Mouse (Mus musculus) stomach, embryonic 14.5 days (tissue): ENCODE data around the gene Ccndbp1. TPM values are rescaled to one million over a fixed set of nuclear protein-coding genes. Genes with fewer than 3 reads are reported as not detected.

Source experiments
- ATAC-seq: fragments of 200-750 bp; cut with Nextera tagmentation; 2 replicates; pipeline ENCODE4 v1.8.0; 2017; ENCODE audit warnings: low read depth, moderate TSS enrichment; ENCODE audit not compliant: insufficient number of reproducible peaks, insufficient read depth, low FRiP score
- H3K27ac ChIP-seq: fragments of 300-500 bp; sonication (generic); 2 replicates; pipeline ENCODE4 v1.5.1; 2014; ENCODE audit warnings: mild to moderate bottlenecking, low read length, moderate library complexity, mixed read lengths
- H3K27me3 ChIP-seq: fragments of 300-500 bp; sonication (generic); 2 replicates; pipeline ENCODE4 v1.6.1; 2014; ENCODE audit warnings: low read length, control low read depth, mixed read lengths; ENCODE audit not compliant: control insufficient read depth, insufficient read depth
- H3K36me3 ChIP-seq: fragments of 300-500 bp; sonication (generic); 2 replicates; pipeline ENCODE4 v1.6.1; 2014; ENCODE audit warnings: mild to moderate bottlenecking, control low read depth, low read length, moderate library complexity, mixed read lengths; ENCODE audit not compliant: control insufficient read depth, insufficient read depth
- H3K4me1 ChIP-seq: fragments of 300-500 bp; sonication (generic); 2 replicates; pipeline ENCODE4 v1.6.1; 2014; ENCODE audit warnings: low read length, control low read depth, mixed read lengths; ENCODE audit not compliant: control insufficient read depth, insufficient read depth
- H3K4me2 ChIP-seq: fragments of 300-500 bp; sonication (generic); replicated peaks from 2 replicates; pipeline ENCODE4 v1.6.1; 2014; ENCODE audit warnings: low read depth, low read length, control low read depth
- H3K4me3 ChIP-seq: fragments of 300-500 bp; sonication (generic); 2 replicates; pipeline ENCODE4 v1.5.1; 2014; ENCODE audit warnings: low read depth, low read length, control low read depth
- H3K9ac ChIP-seq: fragments of 300-500 bp; sonication (generic); replicated peaks from 2 replicates; pipeline ENCODE4 v1.6.1; 2014; ENCODE audit warnings: low read depth, mild to moderate bottlenecking, control low read depth, low read length, moderate library complexity, mixed read lengths
- H3K9me3 ChIP-seq: fragments of 300-500 bp; sonication (generic); 2 replicates; pipeline ENCODE4 v1.6.1; 2016; ENCODE audit warnings: low read depth, low read length, control low read depth; ENCODE audit not compliant: control insufficient read depth
- WGBS: fragments of 180-500 bp; shearing (Covaris S2); extraction: QIAGEN DNeasy Blood & Tissue Kit; methylation state at CpG from one replicate; pipeline ENCODE4 v1.1.7; 2014; 5-methylcytosine and 5-hydroxymethylcytosine counted together
- polyA plus RNA-seq: library from polyadenylated mRNA; unstranded; fragments of >200 nt; fragmentation: Nextera tagmentation; extraction: Ambion mirVana; gene quantifications from 2 replicates; pipeline ENCODE4 v1.2.1, GENCODE M21; 2014

The Ccndbp1 gene
- polyA plus RNA-seq: 37.2 and 41.8 TPM in 2 replicates

DNA sequence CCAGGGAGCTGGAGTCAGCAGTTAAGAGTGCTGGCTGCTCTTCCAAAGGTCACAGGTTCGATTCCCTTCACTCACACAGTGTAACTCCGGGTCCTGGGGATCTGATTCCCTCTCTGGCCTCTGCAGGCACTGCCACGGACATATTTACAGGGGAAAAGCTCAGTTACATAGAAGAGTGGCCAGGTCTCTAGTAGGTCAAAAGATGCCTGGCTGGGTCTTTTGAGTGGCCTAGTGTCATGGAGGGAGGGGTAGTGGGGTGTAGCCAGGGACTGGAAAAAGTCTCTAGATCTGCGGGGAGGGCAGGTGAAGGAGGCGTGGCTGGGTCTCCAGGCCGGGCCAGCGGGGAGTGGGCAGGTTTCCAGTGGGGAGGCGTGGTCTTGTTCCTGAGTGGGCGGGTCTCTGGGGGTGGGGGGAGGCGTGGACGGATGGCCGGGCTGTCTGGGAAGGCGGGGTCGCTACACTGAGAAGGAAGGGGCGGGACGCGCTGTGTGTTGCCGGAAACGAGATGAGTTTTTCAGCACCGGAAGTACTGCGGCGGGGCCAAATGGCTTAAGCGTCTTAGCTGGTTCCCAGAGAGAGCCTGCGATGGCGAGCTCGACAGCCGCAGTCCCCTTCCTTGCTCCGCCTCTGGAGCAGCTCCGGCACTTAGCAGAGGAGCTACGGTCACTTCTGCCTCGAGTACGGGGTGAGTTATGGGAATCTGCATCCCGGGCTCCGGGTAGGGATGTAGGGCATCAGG, at the start of gene Ccndbp1:
TSS of gene Ccndbp1 (plus strand) at position 479 of the 739 bp plus-strand sequence.
- peak; percentile 96 for ATAC-seq
- H3K4me2 ChIP-seq: peak within 1 kb of the TSS; percentile 80
- no peaks in the 10 kb centered on the region for H3K27me3 ChIP-seq
- 3% methylated on average over 34 of the region's 34 CpGs for WGBS
- peak within 1 kb of the TSS; percentile 78 for H3K4me3 ChIP-seq
- H3K27ac ChIP-seq: no peak within 1 kb of the TSS
- H3K4me1 ChIP-seq: peaks cover 6% of the 10 kb centered on the region; the same call in 1 of the 2 replicates
- no peaks in the 10 kb centered on the region for H3K9me3 ChIP-seq
- H3K9ac ChIP-seq: peak within 1 kb of the TSS; percentile 59
- H3K36me3 ChIP-seq: peaks cover 4% of the 10 kb centered on the region; the same call in 1 of the 2 replicates

DNA sequence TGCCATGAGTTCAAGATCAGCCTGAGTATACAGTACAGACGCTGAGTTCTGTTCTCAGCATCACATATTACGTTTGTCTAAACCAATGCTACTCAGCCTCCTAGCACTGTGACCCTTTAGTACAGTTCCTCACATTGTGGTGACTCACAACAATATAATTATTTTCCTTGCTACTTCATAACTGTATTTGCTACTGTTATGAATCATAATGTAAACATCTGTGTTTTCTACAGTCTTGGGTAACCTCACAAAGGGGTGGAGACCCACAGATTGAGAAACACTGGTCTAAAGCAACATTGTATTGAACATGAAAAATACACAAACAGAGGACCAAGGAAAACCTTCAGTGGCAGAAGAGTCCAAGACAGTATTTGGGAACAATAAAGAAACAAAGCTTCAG, 48.8 kb upstream of the Ccndbp1 start:
- 92% methylated on average over 2 of the region's 2 CpGs for WGBS
- no peaks in the 10 kb centered on the region for H3K27me3 ChIP-seq
- no peak overlapping the region for H3K4me3 ChIP-seq
- no peak overlapping the region for H3K4me2 ChIP-seq
- H3K27ac ChIP-seq: no peak overlapping the region
- ATAC-seq: no peak
- H3K9ac ChIP-seq: no peak overlapping the region
- peaks cover 8% of the 10 kb centered on the region; the same call in 1 of the 2 replicates for H3K36me3 ChIP-seq
- H3K9me3 ChIP-seq: no peaks in the 10 kb centered on the region
- H3K4me1 ChIP-seq: no peaks in the 10 kb centered on the region

DNA sequence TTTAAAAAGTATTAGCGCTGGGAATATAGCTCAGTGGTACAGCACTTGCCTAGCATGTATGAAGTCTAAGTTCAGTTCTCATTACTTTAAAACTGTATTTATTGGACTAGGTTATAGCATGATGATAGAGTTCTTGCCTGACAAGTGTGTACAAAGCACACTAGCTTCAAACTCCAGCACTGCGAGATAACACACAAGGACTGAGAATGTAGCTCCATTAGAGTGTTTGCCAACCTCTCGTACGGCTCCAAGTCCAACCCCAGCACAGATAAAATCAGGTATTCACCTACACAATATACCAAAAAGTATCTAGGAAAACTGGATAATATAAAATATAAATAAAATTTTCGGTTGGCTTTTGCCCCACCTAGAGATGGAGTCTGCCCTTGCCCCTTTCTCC, 48.4 kb upstream of the Ccndbp1 start:
- Histone ChIP-seq H3K4me2 (no peak overlapping the region), H3K27me3 (no peaks in the 10 kb centered on the region), H3K9me3 (no peaks in the 10 kb centered on the region), H3K36me3 (peaks cover 3% of the 10 kb centered on the region; the same call in 1 of the 2 replicates), H3K27ac (no peak overlapping the region), H3K4me3 (no peak overlapping the region), H3K9ac (no peak overlapping the region), H3K4me1 (no peaks in the 10 kb centered on the region)
- 82% methylated on average over 5 of the region's 5 CpGs for WGBS
- no peak for ATAC-seq

DNA sequence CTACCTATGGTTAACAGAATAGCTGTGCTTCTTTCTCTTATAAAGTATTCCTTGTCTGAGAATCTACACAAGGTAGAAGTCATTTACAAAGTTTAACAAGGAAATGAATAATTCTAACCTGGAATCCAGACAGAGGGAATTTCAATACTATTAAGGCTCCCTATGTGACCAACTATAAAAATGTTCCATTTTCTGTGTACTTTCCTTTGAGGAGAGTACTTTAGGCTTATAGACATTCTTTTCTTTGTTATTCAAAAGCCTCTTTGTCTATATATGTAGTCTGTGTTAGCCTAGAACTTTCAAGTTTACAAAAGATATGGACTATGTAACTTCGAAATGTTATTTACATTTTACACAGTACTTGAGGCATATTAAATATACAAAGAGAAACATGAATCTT, 47.9 kb upstream of the Ccndbp1 start:
- no peaks in the 10 kb centered on the region for H3K4me1 ChIP-seq
- H3K4me2 ChIP-seq: no peak overlapping the region
- no peaks in the 10 kb centered on the region; the same call in 1 of the 2 replicates for H3K36me3 ChIP-seq
- no peak overlapping the region for H3K9ac ChIP-seq
- WGBS: 61% methylated on average over 1 of the region's 1 CpGs
- H3K4me3 ChIP-seq: no peak overlapping the region
- ATAC-seq: no peak
- H3K27me3 ChIP-seq: no peaks in the 10 kb centered on the region
- no peaks in the 10 kb centered on the region for H3K9me3 ChIP-seq
- no peak overlapping the region for H3K27ac ChIP-seq

DNA sequence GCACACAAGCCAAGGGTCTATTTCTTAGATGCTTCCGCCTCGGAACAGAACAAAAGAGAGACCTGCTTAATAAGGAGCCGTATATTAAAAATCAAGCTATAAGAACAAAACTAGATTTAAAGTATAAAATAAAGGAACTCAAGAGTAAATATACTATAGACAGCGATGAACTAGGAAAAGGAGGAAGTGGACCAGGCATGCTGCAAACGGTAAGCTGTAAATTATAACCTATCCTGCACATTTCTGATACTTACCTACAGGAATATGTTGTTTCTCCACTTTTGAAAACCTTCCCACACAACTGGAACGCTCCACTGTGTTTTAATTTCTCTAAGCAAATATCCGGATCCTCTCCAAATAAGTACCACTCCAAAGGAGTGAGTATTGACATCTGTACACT, 45.1 kb upstream of the Ccndbp1 start:
- ATAC-seq: no peak
- H3K4me1 ChIP-seq: no peaks in the 10 kb centered on the region
- H3K4me3 ChIP-seq: no peak overlapping the region
- H3K9me3 ChIP-seq: no peaks in the 10 kb centered on the region
- no peak overlapping the region for H3K9ac ChIP-seq
- no peaks in the 10 kb centered on the region for H3K27me3 ChIP-seq
- no peaks in the 10 kb centered on the region for H3K36me3 ChIP-seq
- 94% methylated on average over 7 of the region's 7 CpGs for WGBS
- no peak overlapping the region for H3K27ac ChIP-seq
- no peak overlapping the region for H3K4me2 ChIP-seq

DNA sequence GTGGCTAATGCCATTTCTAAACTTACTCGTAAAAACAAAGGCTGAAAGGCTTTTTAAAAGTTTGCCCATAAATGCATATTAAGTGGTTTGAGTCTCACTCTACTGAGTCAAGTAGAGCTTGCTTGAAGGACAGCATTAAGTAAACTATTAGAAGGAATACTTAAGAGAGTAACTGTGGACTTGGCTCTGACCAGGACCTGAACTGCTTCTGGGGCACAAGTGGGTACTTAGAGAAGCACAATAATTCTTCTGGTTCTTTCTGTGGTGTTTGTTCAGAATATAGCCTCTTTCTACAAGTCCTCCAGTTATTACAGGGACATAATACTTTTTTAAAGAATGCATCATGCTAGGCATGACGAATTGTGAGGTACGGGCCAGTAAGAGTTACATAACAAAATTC, 42.7 kb upstream of the Ccndbp1 start:
- Histone ChIP-seq H3K27me3 (no peaks in the 10 kb centered on the region), H3K9me3 (no peaks in the 10 kb centered on the region), H3K27ac (no peak overlapping the region), H3K4me1 (no peaks in the 10 kb centered on the region), H3K9ac (no peak overlapping the region), H3K4me2 (no peak overlapping the region), H3K4me3 (no peak overlapping the region), H3K36me3 (no peaks in the 10 kb centered on the region)
- no peak for ATAC-seq
- 90% methylated on average over 3 of the region's 3 CpGs for WGBS

DNA sequence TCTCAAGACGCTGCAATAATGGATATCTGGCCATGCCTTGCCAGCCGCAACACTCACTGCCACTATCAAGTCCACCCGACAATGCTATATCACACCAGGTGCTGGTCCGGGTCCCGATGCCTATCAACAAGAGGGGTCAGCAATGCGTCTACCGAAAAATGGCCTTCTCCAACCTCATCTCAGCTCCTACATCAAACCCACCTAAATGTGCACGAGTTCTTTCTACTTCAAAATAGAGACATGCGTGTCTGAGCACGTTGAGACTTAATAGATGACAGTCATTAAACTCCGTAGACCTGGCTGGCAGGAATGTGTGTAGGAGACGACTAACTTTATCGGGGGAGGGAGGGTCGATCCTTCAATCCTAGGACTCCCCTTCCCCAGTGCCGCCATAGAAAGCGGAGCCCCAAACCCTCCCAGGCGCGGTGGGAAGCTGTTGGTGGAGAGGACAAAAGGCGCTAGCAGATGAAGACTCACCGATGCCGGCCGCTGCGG, 38.1 kb upstream of the Ccndbp1 start:
- WGBS: under 1% methylated on average over 22 of the region's 23 CpGs
- Histone ChIP-seq H3K27ac (peak overlapping the region; percentile 76), H3K4me2 (peak overlapping the region; percentile 52), H3K4me3 (peak overlapping the region; percentile 82), H3K36me3 (no peaks in the 10 kb centered on the region), H3K9ac (peak overlapping the region; percentile 79), H3K27me3 (no peaks in the 10 kb centered on the region), H3K9me3 (no peaks in the 10 kb centered on the region), H3K4me1 (no peaks in the 10 kb centered on the region)
- ATAC-seq: 0 out of 2 replicates have a peak, but pooled peaks have one; percentile 60

DNA sequence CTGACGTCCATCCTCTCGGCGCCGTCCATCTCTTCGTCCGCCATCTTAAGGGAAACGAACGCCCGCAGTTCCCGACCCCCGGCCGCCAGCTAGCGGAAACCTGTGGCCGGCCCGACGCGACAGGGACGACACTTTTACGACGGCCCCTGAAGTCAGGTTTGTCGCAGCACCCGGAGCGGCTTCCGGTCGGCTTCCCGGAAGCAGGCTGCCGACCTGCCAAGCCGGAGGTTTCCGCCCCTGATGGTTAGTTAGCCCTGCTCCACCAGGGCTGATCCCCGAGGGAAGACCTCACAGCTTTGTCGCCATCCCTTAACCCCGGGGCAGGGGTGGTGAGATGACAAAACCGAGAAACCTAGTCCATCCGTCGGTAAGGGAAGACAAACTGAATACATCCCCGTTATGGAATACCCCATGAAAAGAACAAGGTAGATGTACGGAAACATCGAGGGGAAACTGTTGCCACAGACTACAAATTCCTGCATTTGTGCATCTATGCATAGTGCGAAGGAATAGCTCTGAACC, 37.6 kb upstream of the Ccndbp1 start, which contains the start of gene Ubr1:
TSS of gene Ubr1 (minus strand) at position 157 of the 522 bp plus-strand sequence.
- H3K9ac ChIP-seq: peak within 1 kb of the TSS; percentile 79
- peak within 1 kb of the TSS; percentile 52 for H3K4me2 ChIP-seq
- H3K27ac ChIP-seq: peak within 1 kb of the TSS; percentile 76
- H3K27me3 ChIP-seq: no peaks in the 10 kb centered on the region
- no peaks in the 10 kb centered on the region for H3K9me3 ChIP-seq
- no peaks in the 10 kb centered on the region for H3K4me1 ChIP-seq
- WGBS: under 1% methylated on average over 39 of the region's 39 CpGs
- peak within 1 kb of the TSS; percentile 82 for H3K4me3 ChIP-seq
- no peaks in the 10 kb centered on the region for H3K36me3 ChIP-seq
- ATAC-seq: peak; percentile 75; the same call in 1 of the 2 replicates
